Comparison of ENCODE assay signal across 11 mouse cellular contexts in the genomic region with DNA sequence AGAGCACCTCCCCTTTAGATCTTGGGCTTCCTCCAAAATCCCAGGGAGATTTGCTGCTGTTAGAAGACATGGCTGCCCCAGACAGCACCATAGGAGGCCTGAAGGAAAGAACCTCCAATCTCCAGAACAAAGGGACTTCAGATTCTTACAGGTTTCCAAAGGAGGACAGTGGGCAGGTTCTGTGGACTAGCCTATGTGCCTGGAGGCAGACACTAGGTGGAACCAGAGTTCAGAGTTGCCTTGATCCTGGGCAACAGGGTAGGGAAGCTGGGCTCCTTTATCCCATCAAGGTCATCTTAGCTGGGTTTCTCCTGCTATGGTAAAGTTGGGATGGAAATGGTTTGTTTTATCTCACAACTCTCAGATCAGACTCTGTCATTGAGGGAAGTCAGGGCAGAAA. TPM values are rescaled to one million over a fixed set of nuclear protein-coding genes. Genes with fewer than 3 reads are reported as not detected.
A peak's percentile ranks its signal among the peaks of the same experiment; 100 is the strongest.
DNase-seq lines count a peak whose midpoint lies in the region; ATAC-seq and TF ChIP-seq lines count a peak whose summit lies in the region.
"Had no signal": no experiment of that assay in that cellular context is flagged by ENCODE, and none has a peak within 500 bp of the region (broad histone marks: within the 10 kb centered on the region; RNA-seq: fewer than 3 reads in every experiment).

No protein-coding gene starts in this region.

- H3K4me3 ChIP-seq in gastrocnemius, adult 2 months: no peak overlapping the region
- no peak overlapping the region for H3K4me3 ChIP-seq in spleen, adult 2 months (ENCODE audit: extremely low read depth, insufficient read depth, insufficient read length)
- H3K4me3 ChIP-seq: embryonic facial prominence, embryonic 15.5 days; heart, embryonic 13.5 days; neural tube, embryonic 13.5 days had no signal

- no peak for DNase-seq in gastrocnemius, adult 2 months
- no peak for DNase-seq in gastrocnemius, postnatal 14 days
- peak in 1 of 2 experiments; percentile 52 for DNase-seq in spleen, adult 2 months (ENCODE audit: low read depth in 1 of 2, low spot score in 2 of 2)
- no peak for DNase-seq in spleen, adult 12 weeks (ENCODE audit: low spot score)
- DNase-seq in splenic B cell, adult 2 months (ENCODE audit: low read depth, low spot score): peak; percentile 64
- DNase-seq in T-cell, adult 2 months (ENCODE audit: low spot score): no peak
- DNase-seq in cerebellum, adult 8-10 months: no peak

- intact Hi-C loops in gastrocnemius, adult 2 months (cut with DNase I): no loop called here
- intact Hi-C loops in gastrocnemius, postnatal 14 days (cut with DNase I; ENCODE audit: low total_unique reads): no loop called here

- peak; percentile 27; the same call in 1 of the 2 replicates for ATAC-seq in granulocyte monocyte progenitor cell, adult 5-6 weeks (replicated peaks; ENCODE audit: poor library complexity, severe bottlenecking)

- no peak for TF ChIP-seq POLR2A in spleen, adult 2 months (IDR thresholded peaks at IDR 0.05; ENCODE audit: low read depth, low read length)

- TF ChIP-seq CTCF in gastrocnemius, adult 2 months (IDR thresholded peaks at IDR 0.05): peak; percentile 36; the same call in 1 of the 2 replicates
- TF ChIP-seq CTCF in spleen, adult 2 months (IDR thresholded peaks at IDR 0.05; ENCODE audit: extremely low read depth, insufficient read depth, insufficient read length, insufficient replicate concordance): peak; percentile 53; the same call in 1 of the 2 replicates

- no peaks in the 10 kb centered on the region for H3K27me3 ChIP-seq in spleen, adult 2 months (ENCODE audit: control insufficient read depth, insufficient read depth, low read length)
- H3K27me3 ChIP-seq in splenic B cell, adult 2 months (ENCODE audit: control insufficient read depth, insufficient read depth, low read length, poor library complexity, severe bottlenecking): no peaks in the 10 kb centered on the region
- H3K27me3 ChIP-seq: embryonic facial prominence, embryonic 15.5 days; heart, embryonic 13.5 days; neural tube, embryonic 13.5 days had no signal

- H3K36me3 ChIP-seq in spleen, adult 2 months (ENCODE audit: control insufficient read depth, insufficient read depth, low read length): no peaks in the 10 kb centered on the region
- no peaks in the 10 kb centered on the region for H3K36me3 ChIP-seq in splenic B cell, adult 2 months (ENCODE audit: control insufficient read depth, insufficient read depth, low read length, poor library complexity, severe bottlenecking)
- H3K36me3 ChIP-seq: embryonic facial prominence, embryonic 15.5 days; heart, embryonic 13.5 days; neural tube, embryonic 13.5 days had no signal

- no peak overlapping the region for H3K27ac ChIP-seq in gastrocnemius, adult 2 months
- no peak overlapping the region for H3K27ac ChIP-seq in spleen, adult 2 months (ENCODE audit: insufficient read depth, low read length)
- H3K27ac ChIP-seq: embryonic facial prominence, embryonic 15.5 days; heart, embryonic 13.5 days; neural tube, embryonic 13.5 days had no signal

- H3K4me1 ChIP-seq in spleen, adult 2 months (ENCODE audit: control insufficient read depth, insufficient read depth, insufficient read length): peaks cover 11% of the 10 kb centered on the region; the same call in 1 of the 2 replicates
- H3K4me1 ChIP-seq: embryonic facial prominence, embryonic 15.5 days; heart, embryonic 13.5 days; neural tube, embryonic 13.5 days had no signal

RNA-seq across cellular contexts. Expression of a gene that starts 14.0 kb away (rescaled TPM):
- 10 to 100 TPM; 48.9 to 54.8 TPM for total RNA-seq in gastrocnemius, adult 2 months (2021)
- 10 to 100 TPM; 44.7 to 46.9 TPM for total RNA-seq in gastrocnemius, postnatal 14 days (2021)
- 3.3 and 3.4 TPM in 2 replicates for polyA plus RNA-seq in spleen, adult 2 months (2012; rRNA removed)
- 99.7 and 127 TPM in 2 replicates for total RNA-seq in granulocyte monocyte progenitor cell, adult 5-6 weeks (2014; fragmentation: Nextera tagmentation)
- 99.8 and 121 TPM in 2 replicates for total RNA-seq in granulocyte monocyte progenitor cell, adult 5-6 weeks (2017)

RNA-seq across cellular contexts. Expression of a gene that starts 14.1 kb away (rescaled TPM):
- 1 to 10 TPM; 6.4 to 8.0 TPM for total RNA-seq in gastrocnemius, adult 2 months (2021)
- total RNA-seq in gastrocnemius, postnatal 14 days (2021): 10 to 100 TPM; 10.2 to 13.2 TPM
- polyA plus RNA-seq in spleen, adult 2 months (2012; rRNA removed): 57.9 and 90.7 TPM in 2 replicates
- total RNA-seq in granulocyte monocyte progenitor cell, adult 5-6 weeks (2014; fragmentation: Nextera tagmentation): 117 and 128 TPM in 2 replicates
- total RNA-seq in granulocyte monocyte progenitor cell, adult 5-6 weeks (2017): 140 and 165 TPM in 2 replicates

Comparison
In these comparisons a context has a peak if more than half of its experiments do, and no peak if none do; other contexts are left out.
1. RNA of a gene that starts 14.1 kb away (total RNA-seq): 117 to 165 TPM in granulocyte monocyte progenitor cell, adult 5-6 weeks; 10.2 to 13.2 TPM in gastrocnemius, postnatal 14 days and 6.4 to 8.0 TPM in gastrocnemius, adult 2 months; every median in the first group is over 4 times any median in the second.